Mouse (Mus musculus): ENCODE results near the gene Slc11a2. TPM values are rescaled to one million over a fixed set of nuclear protein-coding genes. Genes with fewer than 3 reads are reported as not detected.

Slc11a2 gene
- polyA plus RNA-seq, 1 experiment from 2014 or later = 24.8 TPM

DNA sequence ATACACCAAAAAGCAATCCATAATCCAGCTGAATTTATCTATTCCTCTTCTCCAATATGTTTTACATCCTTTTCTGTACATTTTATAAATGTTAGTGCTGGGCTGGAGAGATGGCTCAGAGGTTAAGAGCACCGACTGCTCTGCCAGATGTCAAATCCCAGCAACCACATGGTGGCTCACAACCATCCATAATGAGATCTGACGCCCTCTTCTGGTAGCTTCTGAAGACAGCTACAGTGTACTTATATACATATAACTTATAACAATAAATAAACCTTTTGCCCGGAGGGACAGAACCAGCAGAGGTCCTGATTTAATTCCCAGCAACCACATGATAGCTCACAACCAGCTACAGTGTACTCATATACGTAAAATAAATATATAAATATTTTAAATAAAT is 23.7 kb upstream of the Slc11a2 start:
- ATAC-seq = no peak
- H3K4me2 ChIP-seq (ENCODE audit: low read length) = no peak overlapping the region
- H3K9me3 ChIP-seq (replicated peaks; ENCODE audit: control insufficient read depth, low read length, poor library complexity, severe bottlenecking) = no peaks in the 10 kb centered on the region
- H3K36me3 ChIP-seq (ENCODE audit: control insufficient read depth, insufficient read depth, low read length) = no peaks in the 10 kb centered on the region
- H3K9ac ChIP-seq (ENCODE audit: low read depth, low read length) = no peak overlapping the region
- no peak overlapping the region for H3K4me3 ChIP-seq (ENCODE audit: low read depth, low read length)
- H3K27me3 ChIP-seq (ENCODE audit: control insufficient read depth, insufficient read depth, low read depth, low read length) = no peaks in the 10 kb centered on the region
- no peak overlapping the region for H3K27ac ChIP-seq (ENCODE audit: low read length)
- WGBS = 78% methylated on average over 4 of the region's 4 CpGs
- peaks cover 5% of the 10 kb centered on the region; the same call in 1 of the 2 replicates for H3K4me1 ChIP-seq (ENCODE audit: control insufficient read depth, insufficient read depth, low read length)

DNA sequence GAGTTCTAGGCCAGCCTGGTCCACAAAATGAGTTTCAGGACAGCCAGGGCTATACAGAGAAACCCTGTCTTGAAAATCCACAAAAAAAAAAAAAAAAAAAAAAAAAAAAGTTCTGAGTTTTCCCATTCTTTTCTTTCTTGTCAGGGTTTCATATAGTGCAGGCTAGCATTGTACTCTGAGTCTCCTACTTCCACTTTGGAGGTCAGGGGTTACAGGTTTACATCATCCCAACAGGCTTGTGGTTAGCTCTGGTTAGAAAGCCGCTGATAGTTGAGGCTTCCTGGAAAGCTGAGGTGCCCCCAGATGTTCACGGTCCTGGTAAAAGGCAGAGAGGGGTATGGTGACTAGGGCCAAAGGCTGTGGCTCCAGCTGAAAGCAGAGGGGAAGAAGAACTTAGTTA is 22.0 kb upstream of the Slc11a2 start:
- no peak overlapping the region for H3K4me2 ChIP-seq (ENCODE audit: low read length)
- ATAC-seq = no peak
- peaks cover 5% of the 10 kb centered on the region; the same call in 1 of the 2 replicates for H3K4me1 ChIP-seq (ENCODE audit: control insufficient read depth, insufficient read depth, low read length)
- no peaks in the 10 kb centered on the region for H3K9me3 ChIP-seq (replicated peaks; ENCODE audit: control insufficient read depth, low read length, poor library complexity, severe bottlenecking)
- H3K27ac ChIP-seq (ENCODE audit: low read length) = no peak overlapping the region
- 81% methylated on average over 2 of the region's 2 CpGs for WGBS
- H3K27me3 ChIP-seq (ENCODE audit: control insufficient read depth, insufficient read depth, low read depth, low read length) = no peaks in the 10 kb centered on the region
- no peak overlapping the region for H3K4me3 ChIP-seq (ENCODE audit: low read depth, low read length)
- H3K36me3 ChIP-seq (ENCODE audit: control insufficient read depth, insufficient read depth, low read length) = no peaks in the 10 kb centered on the region
- H3K9ac ChIP-seq (ENCODE audit: low read depth, low read length) = no peak overlapping the region

DNA sequence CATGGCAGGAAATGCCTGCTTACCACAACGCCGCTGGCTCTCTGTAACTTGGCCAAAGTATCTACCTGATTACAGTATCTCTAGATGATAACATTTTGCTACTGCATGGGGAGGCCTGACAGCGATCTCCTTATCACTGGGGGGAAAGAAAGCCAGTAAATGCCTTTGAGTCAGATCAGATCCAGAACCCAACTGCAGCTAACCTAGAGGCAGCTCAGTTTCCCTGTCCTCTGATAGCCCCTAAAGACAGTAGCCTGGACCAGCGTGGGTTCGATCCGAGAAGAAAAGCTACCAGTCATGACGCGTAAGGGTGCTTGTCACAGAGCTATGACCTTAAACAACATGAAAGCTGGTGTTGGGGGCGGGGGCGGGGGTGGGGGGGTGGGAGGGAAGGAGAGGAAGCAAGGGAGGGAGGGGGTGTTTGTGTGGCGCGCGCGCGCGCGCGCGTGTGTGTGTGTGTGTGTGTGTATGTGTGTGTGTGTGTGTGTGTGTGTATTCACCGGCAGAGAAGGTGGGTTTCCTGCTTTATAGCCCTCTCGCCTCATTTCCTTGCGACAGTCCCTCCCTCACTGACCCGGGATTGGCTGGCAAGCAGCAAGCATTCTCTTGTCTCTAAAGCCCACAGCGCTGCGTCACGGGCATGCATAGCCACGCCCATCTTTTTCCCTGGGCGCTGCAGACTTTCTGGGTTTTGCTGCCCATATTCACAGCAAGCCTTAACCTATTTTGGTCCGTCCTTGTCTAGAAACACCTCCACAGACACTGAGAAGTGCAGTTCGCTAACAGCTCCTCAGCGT is 18.5 kb upstream of the Slc11a2 start:
- peak; percentile 98 for ATAC-seq
- H3K4me3 ChIP-seq (ENCODE audit: low read depth, low read length) = peak overlapping the region; percentile 46

DNA sequence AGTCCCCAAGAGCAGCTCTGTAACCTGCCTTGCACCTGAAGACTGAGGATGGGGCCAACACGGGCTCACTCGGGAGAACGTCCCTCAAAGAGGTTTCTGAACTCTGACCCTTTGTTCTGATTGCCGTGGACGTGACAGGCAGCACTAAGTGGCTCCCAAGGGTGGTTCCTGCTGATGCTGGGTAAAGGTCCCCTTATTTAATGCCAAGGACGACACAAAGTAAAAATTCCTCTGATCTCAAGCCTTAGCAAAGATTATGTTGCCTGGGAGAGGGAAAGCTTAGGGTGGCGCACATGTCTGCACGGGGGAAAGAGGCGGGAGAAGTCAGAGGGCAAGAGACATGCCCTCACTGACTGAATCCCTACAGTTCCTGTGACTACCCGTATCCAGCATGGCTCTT is 11.6 kb upstream of the Slc11a2 start:
- Histone ChIP-seq H3K36me3 (ENCODE audit: control insufficient read depth, insufficient read depth, low read length) (no peaks in the 10 kb centered on the region), H3K9me3 (replicated peaks; ENCODE audit: control insufficient read depth, low read length, poor library complexity, severe bottlenecking) (no peaks in the 10 kb centered on the region), H3K4me2 (ENCODE audit: low read length) (no peak overlapping the region), H3K9ac (ENCODE audit: low read depth, low read length) (no peak overlapping the region), H3K4me3 (ENCODE audit: low read depth, low read length) (no peak overlapping the region), H3K27me3 (ENCODE audit: control insufficient read depth, insufficient read depth, low read depth, low read length) (no peaks in the 10 kb centered on the region), H3K27ac (ENCODE audit: low read length) (no peak overlapping the region), H3K4me1 (ENCODE audit: control insufficient read depth, insufficient read depth, low read length) (no peaks in the 10 kb centered on the region)
- ATAC-seq = no peak
- 58% methylated on average over 10 of the region's 10 CpGs for WGBS

More for the DNA sequence above, 18.5 kb upstream of the Slc11a2 start:
- Histone ChIP-seq H3K27me3 (ENCODE audit: control insufficient read depth, insufficient read depth, low read depth, low read length) (no peaks in the 10 kb centered on the region), H3K4me1 (ENCODE audit: control insufficient read depth, insufficient read depth, low read length) (peaks cover 5% of the 10 kb centered on the region; the same call in 1 of the 2 replicates), H3K27ac (ENCODE audit: low read length) (peak overlapping the region; percentile 86), H3K4me2 (ENCODE audit: low read length) (peak overlapping the region; percentile 63), H3K9me3 (replicated peaks; ENCODE audit: control insufficient read depth, low read length, poor library complexity, severe bottlenecking) (no peaks in the 10 kb centered on the region), H3K36me3 (ENCODE audit: control insufficient read depth, insufficient read depth, low read length) (no peaks in the 10 kb centered on the region), H3K9ac (ENCODE audit: low read depth, low read length) (peak overlapping the region; percentile 74)
- 6% methylated on average over 20 of the region's 31 CpGs for WGBS

DNA sequence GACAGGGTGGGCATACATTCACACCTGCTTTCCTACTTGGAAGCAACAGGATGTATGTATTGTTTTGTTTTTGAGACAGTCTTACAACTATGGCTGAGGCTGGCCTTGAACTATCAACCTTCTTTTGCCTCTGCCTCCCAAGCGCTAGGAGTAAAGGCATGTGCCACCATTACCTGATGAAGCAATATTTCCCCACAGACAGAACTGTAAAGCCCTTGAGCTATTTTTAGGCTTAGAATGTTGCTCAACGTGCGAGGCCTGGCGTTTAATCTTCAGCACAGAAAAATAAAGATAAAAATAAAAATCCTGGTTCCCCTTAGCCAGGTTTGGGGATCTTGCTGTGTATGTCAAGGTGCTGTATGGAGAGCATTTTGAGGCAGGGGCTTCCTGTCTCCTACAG is 11.2 kb upstream of the Slc11a2 start:
- no peaks in the 10 kb centered on the region for H3K9me3 ChIP-seq (replicated peaks; ENCODE audit: control insufficient read depth, low read length, poor library complexity, severe bottlenecking)
- H3K4me3 ChIP-seq (ENCODE audit: low read depth, low read length) = no peak overlapping the region
- no peaks in the 10 kb centered on the region for H3K4me1 ChIP-seq (ENCODE audit: control insufficient read depth, insufficient read depth, low read length)
- no peak overlapping the region for H3K27ac ChIP-seq (ENCODE audit: low read length)
- ATAC-seq = no peak
- no peak overlapping the region for H3K4me2 ChIP-seq (ENCODE audit: low read length)
- H3K27me3 ChIP-seq (ENCODE audit: control insufficient read depth, insufficient read depth, low read depth, low read length) = no peaks in the 10 kb centered on the region
- 82% methylated on average over 4 of the region's 4 CpGs for WGBS
- no peaks in the 10 kb centered on the region for H3K36me3 ChIP-seq (ENCODE audit: control insufficient read depth, insufficient read depth, low read length)
- no peak overlapping the region for H3K9ac ChIP-seq (ENCODE audit: low read depth, low read length)

DNA sequence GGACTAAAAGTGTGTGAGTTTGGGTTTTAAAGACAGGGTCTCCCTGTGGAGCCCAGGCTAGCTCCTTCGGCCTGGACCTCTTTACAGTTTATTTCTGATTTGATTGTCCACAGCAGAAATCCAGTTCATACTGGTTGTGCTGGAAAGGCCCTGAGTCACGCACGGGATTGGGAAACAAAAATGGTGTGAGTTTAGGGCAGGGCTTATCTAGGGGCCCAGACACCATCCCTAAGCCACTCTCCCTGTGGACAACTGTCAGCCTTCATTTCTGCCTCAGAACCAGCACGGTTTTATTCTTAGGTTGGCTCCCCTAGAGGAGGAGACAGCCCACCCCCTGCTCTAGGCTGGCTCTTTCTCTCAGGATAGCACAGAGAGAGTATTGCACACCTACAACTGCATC is 8.4 kb upstream of the Slc11a2 start:
- no peak overlapping the region for H3K9ac ChIP-seq (ENCODE audit: low read depth, low read length)
- no peaks in the 10 kb centered on the region for H3K36me3 ChIP-seq (ENCODE audit: control insufficient read depth, insufficient read depth, low read length)
- no peaks in the 10 kb centered on the region for H3K4me1 ChIP-seq (ENCODE audit: control insufficient read depth, insufficient read depth, low read length)
- H3K4me3 ChIP-seq (ENCODE audit: low read depth, low read length) = no peak overlapping the region
- no peaks in the 10 kb centered on the region for H3K27me3 ChIP-seq (ENCODE audit: control insufficient read depth, insufficient read depth, low read depth, low read length)
- no peak overlapping the region for H3K4me2 ChIP-seq (ENCODE audit: low read length)
- no peaks in the 10 kb centered on the region for H3K9me3 ChIP-seq (replicated peaks; ENCODE audit: control insufficient read depth, low read length, poor library complexity, severe bottlenecking)
- WGBS = 71% methylated on average over 4 of the region's 4 CpGs
- no peak for ATAC-seq
- H3K27ac ChIP-seq (ENCODE audit: low read length) = no peak overlapping the region

DNA sequence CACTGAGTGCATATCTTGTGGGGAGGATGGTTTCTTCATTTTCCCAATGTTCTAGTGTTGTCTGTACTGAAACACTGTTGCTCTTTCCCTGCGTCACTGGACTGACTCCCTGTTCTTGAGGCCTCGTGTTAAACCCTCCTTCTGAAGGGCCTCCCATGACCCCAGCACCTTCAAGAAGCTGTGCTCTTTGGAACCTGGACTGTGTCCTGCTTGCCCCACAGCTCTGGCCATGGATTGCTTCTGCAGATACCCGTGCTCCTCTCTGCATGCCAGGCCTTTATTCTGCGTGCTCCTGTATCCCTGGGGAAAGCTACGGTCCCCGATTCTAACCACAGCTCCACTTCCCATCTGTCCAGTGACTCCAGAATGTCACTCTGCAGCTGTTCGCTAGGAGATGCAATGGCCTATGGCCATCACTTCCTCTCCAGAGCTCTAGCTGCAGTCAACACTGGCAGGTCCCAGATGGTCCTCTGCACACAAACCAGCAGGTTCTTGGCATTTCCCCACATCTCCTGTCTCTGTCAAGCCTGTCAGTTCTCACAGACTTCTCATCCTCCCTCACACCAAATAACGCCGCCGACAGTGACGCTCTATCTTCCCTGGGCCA is 5.2 kb upstream of the Slc11a2 start:
- WGBS = 79% methylated on average over 11 of the region's 11 CpGs
- no peaks in the 10 kb centered on the region for H3K9me3 ChIP-seq (replicated peaks; ENCODE audit: control insufficient read depth, low read length, poor library complexity, severe bottlenecking)
- no peaks in the 10 kb centered on the region for H3K36me3 ChIP-seq (ENCODE audit: control insufficient read depth, insufficient read depth, low read length)
- H3K27me3 ChIP-seq (ENCODE audit: control insufficient read depth, insufficient read depth, low read depth, low read length) = peaks cover 11% of the 10 kb centered on the region
- H3K4me3 ChIP-seq (ENCODE audit: low read depth, low read length) = no peak overlapping the region
- H3K27ac ChIP-seq (ENCODE audit: low read length) = no peak overlapping the region
- H3K4me1 ChIP-seq (ENCODE audit: control insufficient read depth, insufficient read depth, low read length) = no peaks in the 10 kb centered on the region
- H3K4me2 ChIP-seq (ENCODE audit: low read length) = no peak overlapping the region
- no peak for ATAC-seq
- H3K9ac ChIP-seq (ENCODE audit: low read depth, low read length) = no peak overlapping the region

DNA sequence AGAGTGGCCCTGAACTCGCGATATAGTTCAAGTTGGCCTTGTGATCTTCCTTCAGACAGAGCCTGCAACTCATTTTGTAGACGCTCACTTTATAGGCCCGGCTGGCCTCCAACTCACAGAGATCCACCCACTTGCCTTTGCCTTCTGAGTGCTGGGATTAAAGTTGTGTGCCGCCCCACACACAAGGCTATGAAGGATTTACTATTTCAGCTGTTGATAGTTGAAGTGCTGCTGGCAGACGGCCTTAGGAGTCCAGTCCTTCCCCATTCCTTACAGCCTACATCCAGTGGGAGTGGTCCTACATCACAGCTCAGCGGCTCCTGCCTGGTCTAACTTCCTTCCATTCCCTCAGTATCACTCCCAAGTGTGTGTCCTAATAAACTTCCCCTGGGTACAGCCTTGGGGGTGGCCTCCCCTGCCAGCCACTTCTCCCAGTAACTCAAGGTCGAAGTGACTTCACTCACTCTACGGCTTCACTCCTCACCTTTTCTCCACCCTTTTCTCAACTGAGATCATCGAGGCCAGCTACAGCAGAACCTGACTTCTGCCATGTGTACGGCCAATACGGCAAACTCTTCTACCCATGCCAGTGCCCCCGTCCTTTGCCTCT is 3.5 kb upstream of the Slc11a2 start:
- WGBS = 85% methylated on average over 13 of the region's 13 CpGs
- Histone ChIP-seq H3K9ac (ENCODE audit: low read depth, low read length) (no peak overlapping the region), H3K27ac (ENCODE audit: low read length) (no peak overlapping the region), H3K4me2 (ENCODE audit: low read length) (no peak overlapping the region), H3K4me3 (ENCODE audit: low read depth, low read length) (no peak overlapping the region), H3K4me1 (ENCODE audit: control insufficient read depth, insufficient read depth, low read length) (peaks cover 7% of the 10 kb centered on the region; the same call in 1 of the 2 replicates), H3K36me3 (ENCODE audit: control insufficient read depth, insufficient read depth, low read length) (no peaks in the 10 kb centered on the region), H3K9me3 (replicated peaks; ENCODE audit: control insufficient read depth, low read length, poor library complexity, severe bottlenecking) (no peaks in the 10 kb centered on the region), H3K27me3 (ENCODE audit: control insufficient read depth, insufficient read depth, low read depth, low read length) (peaks cover 20% of the 10 kb centered on the region)
- ATAC-seq = no peak

DNA sequence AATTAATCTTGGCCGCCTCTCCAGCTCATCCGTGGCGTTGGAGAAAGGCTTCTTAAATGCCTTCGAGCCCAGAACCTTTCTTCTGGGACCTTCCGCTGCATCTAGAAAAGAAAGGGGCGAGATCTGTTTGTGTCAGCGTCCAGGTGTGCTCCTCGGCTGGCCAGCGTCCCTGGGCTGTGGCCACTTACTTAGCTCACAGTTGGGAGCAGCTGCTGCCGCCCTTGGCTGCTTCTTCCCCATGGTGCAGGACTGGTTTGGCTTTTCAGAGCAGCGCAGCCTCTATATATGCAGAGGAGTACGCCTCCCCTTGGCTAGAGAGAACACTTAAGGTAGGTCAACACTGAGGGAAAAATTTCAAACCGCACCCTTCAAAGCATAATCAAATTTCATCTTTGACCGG is 956 bp downstream of the Slc11a2 start:
- ATAC-seq = no peak
- H3K4me1 ChIP-seq (ENCODE audit: control insufficient read depth, insufficient read depth, low read length) = peaks cover 33% of the 10 kb centered on the region

More for the DNA sequence above, 956 bp downstream of the Slc11a2 start:
- H3K4me2 ChIP-seq (ENCODE audit: low read length) = peak overlapping the region; percentile 92
- H3K27me3 ChIP-seq (ENCODE audit: control insufficient read depth, insufficient read depth, low read depth, low read length) = peaks cover 20% of the 10 kb centered on the region
- H3K9ac ChIP-seq (ENCODE audit: low read depth, low read length) = no peak overlapping the region
- peak overlapping the region; percentile 97 for H3K4me3 ChIP-seq (ENCODE audit: low read depth, low read length)
- no peak overlapping the region for H3K27ac ChIP-seq (ENCODE audit: low read length)
- no peaks in the 10 kb centered on the region for H3K36me3 ChIP-seq (ENCODE audit: control insufficient read depth, insufficient read depth, low read length)
- H3K9me3 ChIP-seq (replicated peaks; ENCODE audit: control insufficient read depth, low read length, poor library complexity, severe bottlenecking) = no peaks in the 10 kb centered on the region
- WGBS = 3% methylated on average over 14 of the region's 14 CpGs

Data from midbrain, embryonic 16.5 days (tissue).